Mouse (Mus musculus) neural tube, embryonic 11.5 days (tissue): ENCODE measurements around the gene Gm20388. TPM values are rescaled to one million over a fixed set of nuclear protein-coding genes. Genes with fewer than 3 reads are reported as not detected.

ENCODE experiments used
- ATAC-seq: fragments of 200-750 bp; cut with Nextera tagmentation; 2 replicates; pipeline ENCODE4 v1.8.0; 2017; ENCODE audit warnings: moderate number of reproducible peaks, mild to moderate bottlenecking, moderate TSS enrichment, moderate library complexity; ENCODE audit not compliant: insufficient read depth, low FRiP score, low TSS enrichment
- DNase-seq: peaks from one replicate; pipeline ENCODE4 v3.0.0-alpha.2; 2015; ENCODE audit warnings: low spot score
- H3K27ac ChIP-seq: fragments of 300-500 bp; sonication (generic); 2 replicates; pipeline ENCODE4 v1.5.1; 2014; ENCODE audit warnings: low read depth, mild to moderate bottlenecking, low read length
- H3K27me3 ChIP-seq: fragments of 300-500 bp; sonication (generic); 2 replicates; pipeline ENCODE4 v1.6.1; 2014; ENCODE audit warnings: mild to moderate bottlenecking, low read length, mixed read lengths; ENCODE audit not compliant: control insufficient read depth, insufficient read depth
- H3K36me3 ChIP-seq: fragments of 300-500 bp; sonication (generic); 2 replicates; pipeline ENCODE4 v1.6.1; 2014; ENCODE audit warnings: mild to moderate bottlenecking, low read length, moderate library complexity, mixed read lengths; ENCODE audit not compliant: control insufficient read depth, insufficient read depth
- H3K4me1 ChIP-seq: fragments of 300-500 bp; sonication (generic); 2 replicates; pipeline ENCODE4 v1.6.1; 2014; ENCODE audit warnings: low read length, mixed read lengths; ENCODE audit not compliant: control insufficient read depth, insufficient read depth
- H3K4me2 ChIP-seq: fragments of 300-500 bp; sonication (generic); 2 replicates; pipeline ENCODE4 v1.6.1; 2014; ENCODE audit warnings: low read depth, mild to moderate bottlenecking, moderate library complexity
- H3K4me3 ChIP-seq: fragments of 300-500 bp; sonication (generic); 2 replicates; pipeline ENCODE4 v1.5.1; 2014; ENCODE audit warnings: low read depth, low read length
- H3K9ac ChIP-seq: fragments of 300-500 bp; sonication (generic); 2 replicates; pipeline ENCODE4 v1.6.1; 2014; ENCODE audit warnings: mild to moderate bottlenecking, low read length
- H3K9me3 ChIP-seq: fragments of 300-500 bp; sonication (generic); 2 replicates; pipeline ENCODE4 v1.6.1; 2016; ENCODE audit warnings: low read length; ENCODE audit not compliant: control insufficient read depth
- WGBS: fragments of 180-500 bp; shearing (Covaris S2); extraction: QIAGEN DNeasy Blood & Tissue Kit; methylation state at CpG from one replicate; pipeline ENCODE4 v1.1.7; 2014; 5-methylcytosine and 5-hydroxymethylcytosine counted together
- polyA plus RNA-seq: library from polyadenylated mRNA; unstranded; fragments of >200 nt; fragmentation: Nextera tagmentation; extraction: Ambion mirVana; gene quantifications from 2 replicates; pipeline ENCODE4 v1.2.1, GENCODE M21; 2014

Gene Gm20388
- polyA plus RNA-seq, 1 experiment from 2014 or later: not detected

- no peaks in the 10 kb centered on the region for H3K9me3 ChIP-seq
- no peak for DNase-seq
- H3K4me1 ChIP-seq: no peaks in the 10 kb centered on the region; the same call in 1 of the 2 replicates
- no peak overlapping the region for H3K4me3 ChIP-seq
- ATAC-seq: no peak
- H3K27ac ChIP-seq: no peak overlapping the region
- H3K36me3 ChIP-seq: no peaks in the 10 kb centered on the region; the same call in 1 of the 2 replicates
- H3K4me2 ChIP-seq: no peak overlapping the region
- peaks cover 53% of the 10 kb centered on the region for H3K27me3 ChIP-seq
- no peak overlapping the region for H3K9ac ChIP-seq
- 91% methylated on average over 4 of the region's 4 CpGs for WGBS
These were observed 3984.6 kb downstream of the Gm20388 start for GRCm38 (mm10) chr8:123895230-123895629.

- 67% methylated on average over 9 of the region's 9 CpGs for WGBS
- Histone ChIP-seq H3K4me1 (no peaks in the 10 kb centered on the region; the same call in 1 of the 2 replicates), H3K36me3 (no peaks in the 10 kb centered on the region; the same call in 1 of the 2 replicates), H3K4me3 (no peak overlapping the region), H3K4me2 (no peak overlapping the region), H3K27ac (no peak overlapping the region), H3K9ac (no peak overlapping the region), H3K27me3 (peaks cover 47% of the 10 kb centered on the region), H3K9me3 (no peaks in the 10 kb centered on the region)
- no peak for DNase-seq
- no peak for ATAC-seq
These were observed 3985.2 kb downstream of the Gm20388 start for GRCm38 (mm10) chr8:123895680-123896365.

GRCm38 (mm10) chr8:123896366-123896761 lies 3985.7 kb downstream of the Gm20388 start:
- Histone ChIP-seq H3K4me1 (no peaks in the 10 kb centered on the region; the same call in 1 of the 2 replicates), H3K9ac (no peak overlapping the region), H3K4me2 (no peak overlapping the region), H3K27me3 (peaks cover 42% of the 10 kb centered on the region), H3K36me3 (no peaks in the 10 kb centered on the region; the same call in 1 of the 2 replicates), H3K9me3 (no peaks in the 10 kb centered on the region), H3K4me3 (no peak overlapping the region), H3K27ac (no peak overlapping the region)
- 64% methylated on average over 14 of the region's 14 CpGs for WGBS
- ATAC-seq (no peak), DNase-seq (no peak)

GRCm38 (mm10) chr8:123896774-123897173 lies 3986.1 kb downstream of the Gm20388 start:
- H3K9ac ChIP-seq: no peak overlapping the region
- H3K4me1 ChIP-seq: no peaks in the 10 kb centered on the region
- H3K27ac ChIP-seq: no peak overlapping the region
- 61% methylated on average over 10 of the region's 10 CpGs for WGBS
- H3K27me3 ChIP-seq: peaks cover 38% of the 10 kb centered on the region
- peaks cover 2% of the 10 kb centered on the region for H3K36me3 ChIP-seq
- no peak overlapping the region for H3K4me3 ChIP-seq
- no peak overlapping the region for H3K4me2 ChIP-seq
- H3K9me3 ChIP-seq: no peaks in the 10 kb centered on the region
- DNase-seq (no peak), ATAC-seq (no peak)

- no peaks in the 10 kb centered on the region for H3K4me1 ChIP-seq
- H3K9me3 ChIP-seq: no peaks in the 10 kb centered on the region
- ATAC-seq (no peak), DNase-seq (no peak)
- 86% methylated on average over 5 of the region's 5 CpGs for WGBS
- H3K4me3 ChIP-seq: no peak overlapping the region
- peaks cover 20% of the 10 kb centered on the region for H3K27me3 ChIP-seq
- peaks cover 8% of the 10 kb centered on the region for H3K36me3 ChIP-seq
- no peak overlapping the region for H3K4me2 ChIP-seq
- no peak overlapping the region for H3K9ac ChIP-seq
- no peak overlapping the region for H3K27ac ChIP-seq
These were observed 3987.9 kb downstream of the Gm20388 start for GRCm38 (mm10) chr8:123898576-123898975.

GRCm38 (mm10) chr8:123899366-123899765 lies 3988.7 kb downstream of the Gm20388 start:
- Histone ChIP-seq H3K9ac (no peak overlapping the region), H3K4me2 (no peak overlapping the region), H3K36me3 (peaks cover 9% of the 10 kb centered on the region), H3K4me3 (no peak overlapping the region), H3K27ac (no peak overlapping the region), H3K9me3 (no peaks in the 10 kb centered on the region), H3K27me3 (peaks cover 13% of the 10 kb centered on the region), H3K4me1 (no peaks in the 10 kb centered on the region)
- no peak for ATAC-seq
- DNase-seq: no peak
- 94% methylated on average over 7 of the region's 7 CpGs for WGBS

- Histone ChIP-seq H3K36me3 (peaks cover 15% of the 10 kb centered on the region), H3K4me1 (no peaks in the 10 kb centered on the region), H3K4me3 (no peak overlapping the region), H3K27me3 (no peaks in the 10 kb centered on the region), H3K27ac (no peak overlapping the region), H3K4me2 (no peak overlapping the region), H3K9ac (no peak overlapping the region), H3K9me3 (no peaks in the 10 kb centered on the region)
- WGBS: 84% methylated on average over 7 of the region's 7 CpGs
- no peak for ATAC-seq
- no peak for DNase-seq
These were observed 3992.0 kb downstream of the Gm20388 start for GRCm38 (mm10) chr8:123902653-123903052.

- no peaks in the 10 kb centered on the region for H3K9me3 ChIP-seq
These were observed 3997.0 kb downstream of the Gm20388 start for GRCm38 (mm10) chr8:123907604-123908003.

GRCm38 (mm10) chr8:123912265-123912664 lies 4001.6 kb downstream of the Gm20388 start:
- H3K9me3 ChIP-seq: no peaks in the 10 kb centered on the region
- 93% methylated on average over 4 of the region's 4 CpGs for WGBS

More at GRCm38 (mm10) chr8:123907604-123908003, 3997.0 kb downstream of the Gm20388 start:
- Histone ChIP-seq H3K4me2 (no peak overlapping the region), H3K27me3 (no peaks in the 10 kb centered on the region), H3K36me3 (peaks cover 12% of the 10 kb centered on the region), H3K27ac (no peak overlapping the region), H3K9ac (no peak overlapping the region), H3K4me3 (no peak overlapping the region), H3K4me1 (no peaks in the 10 kb centered on the region)
- ATAC-seq: no peak
- 93% methylated on average over 6 of the region's 6 CpGs for WGBS
- DNase-seq: no peak

More at GRCm38 (mm10) chr8:123912265-123912664, 4001.6 kb downstream of the Gm20388 start:
- H3K4me1 ChIP-seq: no peaks in the 10 kb centered on the region
- no peak overlapping the region for H3K4me2 ChIP-seq
- DNase-seq: no peak
- H3K36me3 ChIP-seq: peaks cover 14% of the 10 kb centered on the region
- no peak overlapping the region for H3K4me3 ChIP-seq
- no peak for ATAC-seq
- no peaks in the 10 kb centered on the region for H3K27me3 ChIP-seq
- H3K27ac ChIP-seq: no peak overlapping the region
- no peak overlapping the region for H3K9ac ChIP-seq
